Mouse (Mus musculus) thymus, postnatal 25 days (tissue): ENCODE data around the gene Commd7.
"Not testable (repeated sequence)": the region's sequence is repeated elsewhere in the genome, so short reads cannot be mapped to it uniquely, and the experiment has no call there.

Experiments used
- DNase-seq: peaks from one replicate; pipeline ENCODE4 v3.0.0; 2022

Gene Commd7

GRCm38 (mm10) chr2:153631976-153632870 lies at the start of gene Commd7:
TSS of gene Commd7 (minus strand) at chr2:153632781.
- peak; percentile 87 for DNase-seq

- no peak for DNase-seq
Measured at GRCm38 (mm10) chr2:153679959-153680358, 47.4 kb upstream of the Commd7 start.

GRCm38 (mm10) chr2:153677550-153677949 lies 45.0 kb upstream of the Commd7 start:
- no peak for DNase-seq

DNA sequence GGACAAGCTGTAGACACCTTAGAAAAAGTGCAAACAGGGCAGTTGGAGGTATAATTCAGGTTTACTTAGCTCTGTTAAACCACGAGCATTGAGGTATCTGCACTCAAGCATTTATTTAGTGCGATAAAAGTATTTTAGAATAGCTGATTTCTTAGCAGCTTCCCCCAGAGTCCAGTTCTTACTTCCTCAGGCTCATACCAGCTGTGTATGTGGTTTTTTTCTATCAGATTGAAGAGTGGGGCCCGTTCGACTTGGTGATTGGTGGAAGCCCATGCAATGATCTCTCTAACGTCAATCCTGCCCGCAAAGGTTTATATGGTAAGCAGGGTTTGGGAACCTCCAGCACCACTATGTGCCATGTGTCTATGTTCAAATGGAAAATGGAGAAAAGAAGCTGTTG lies 44.4 kb upstream of the Commd7 start:
- DNase-seq: no peak

GRCm38 (mm10) chr2:153675364-153675763 lies 42.8 kb upstream of the Commd7 start:
- not testable (repeated sequence) for DNase-seq

DNA sequence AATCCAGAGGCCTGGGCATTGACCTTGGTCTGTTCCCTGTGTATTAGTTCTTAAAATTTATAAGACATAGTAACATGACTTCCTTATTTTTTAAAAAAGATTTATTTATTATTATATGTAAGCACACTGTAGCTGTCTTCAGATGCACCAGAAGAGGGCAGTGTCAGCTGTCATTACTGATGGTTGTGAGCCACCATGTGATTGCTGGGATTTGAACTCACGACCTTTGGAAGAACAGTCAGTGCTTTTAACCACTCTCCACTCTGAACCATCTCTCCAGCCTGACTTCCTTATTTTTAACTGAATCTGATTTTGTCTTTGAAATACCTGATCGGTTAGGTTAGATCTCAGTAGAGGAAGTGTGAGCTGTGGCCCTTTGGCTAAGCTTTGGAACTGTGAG lies 40.0 kb upstream of the Commd7 start:
- no peak for DNase-seq

GRCm38 (mm10) chr2:153670111-153670510 lies 37.5 kb upstream of the Commd7 start:
- DNase-seq: no peak

DNA sequence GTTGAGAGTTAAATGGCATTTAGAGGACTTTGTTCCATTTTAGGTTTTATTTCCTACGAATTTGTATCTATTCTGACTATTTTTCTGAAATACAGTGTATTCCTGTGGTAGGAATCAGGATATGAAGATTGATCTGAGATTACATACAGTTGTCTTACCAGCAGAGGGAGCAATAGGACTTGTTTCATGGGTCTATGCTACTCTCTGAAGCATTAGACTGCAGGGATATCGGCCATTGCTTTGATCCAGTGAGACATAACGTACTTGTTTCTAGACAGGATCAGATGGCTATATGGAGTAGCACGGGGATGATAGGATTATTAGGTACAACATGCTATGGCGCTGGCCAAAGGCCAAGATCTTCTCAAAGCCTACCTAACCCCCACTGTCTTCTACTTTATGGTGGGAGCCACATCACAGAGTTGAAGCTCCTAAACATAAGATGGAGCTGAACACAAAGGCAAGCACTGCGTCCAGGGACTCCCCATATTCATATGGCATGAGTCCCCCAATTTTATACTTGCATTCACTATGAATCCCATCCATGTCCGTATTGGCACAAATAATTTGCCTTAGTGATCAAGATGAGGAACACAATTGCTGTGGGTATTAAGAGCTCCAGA lies 36.3 kb upstream of the Commd7 start:
- no peak for DNase-seq

DNA sequence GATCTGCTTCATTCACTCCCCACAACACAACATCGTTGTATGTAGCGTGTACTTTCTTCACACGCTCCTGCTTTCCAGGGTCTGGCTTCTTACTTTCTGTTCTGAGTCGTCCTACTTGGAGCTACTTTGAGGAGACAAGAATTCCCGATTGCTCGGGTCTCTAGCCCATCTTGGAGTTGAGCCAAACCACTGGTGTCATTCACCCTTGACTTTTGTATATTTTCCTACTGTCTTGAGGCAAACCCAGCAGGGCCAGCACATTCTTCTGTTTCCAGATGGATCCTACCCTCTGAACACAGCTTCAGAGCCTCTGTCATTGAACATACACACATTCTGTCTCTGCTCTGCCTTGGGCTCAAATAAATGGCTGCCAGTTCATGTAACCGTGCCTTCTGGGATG lies 32.8 kb upstream of the Commd7 start:
- DNase-seq: no peak

- no peak for DNase-seq
Measured at GRCm38 (mm10) chr2:153660616-153661015, 28.0 kb upstream of the Commd7 start.

- not testable (repeated sequence) for DNase-seq
Measured at GRCm38 (mm10) chr2:153657659-153658058, 25.1 kb upstream of the Commd7 start.

DNA sequence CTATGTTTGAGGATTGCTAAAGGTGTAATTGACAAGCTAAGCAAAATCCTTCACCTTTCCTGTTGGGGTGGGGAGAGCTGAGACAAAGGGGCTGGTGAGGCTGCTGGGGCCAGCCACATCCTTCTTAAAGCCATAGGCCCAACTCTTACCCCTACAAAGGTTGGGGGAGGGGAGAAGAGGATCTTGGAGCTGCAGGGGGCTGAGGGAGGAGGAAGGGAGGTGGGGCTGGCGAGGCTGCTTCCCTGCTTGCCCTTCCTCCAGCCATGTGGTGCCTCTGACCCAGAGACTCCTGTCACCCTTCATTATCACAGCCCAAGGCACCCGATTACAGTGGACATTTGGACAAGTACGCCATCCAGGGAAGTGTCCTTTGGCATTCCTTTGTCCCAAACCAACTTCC lies 19.1 kb upstream of the Commd7 start:
- no peak for DNase-seq

DNA sequence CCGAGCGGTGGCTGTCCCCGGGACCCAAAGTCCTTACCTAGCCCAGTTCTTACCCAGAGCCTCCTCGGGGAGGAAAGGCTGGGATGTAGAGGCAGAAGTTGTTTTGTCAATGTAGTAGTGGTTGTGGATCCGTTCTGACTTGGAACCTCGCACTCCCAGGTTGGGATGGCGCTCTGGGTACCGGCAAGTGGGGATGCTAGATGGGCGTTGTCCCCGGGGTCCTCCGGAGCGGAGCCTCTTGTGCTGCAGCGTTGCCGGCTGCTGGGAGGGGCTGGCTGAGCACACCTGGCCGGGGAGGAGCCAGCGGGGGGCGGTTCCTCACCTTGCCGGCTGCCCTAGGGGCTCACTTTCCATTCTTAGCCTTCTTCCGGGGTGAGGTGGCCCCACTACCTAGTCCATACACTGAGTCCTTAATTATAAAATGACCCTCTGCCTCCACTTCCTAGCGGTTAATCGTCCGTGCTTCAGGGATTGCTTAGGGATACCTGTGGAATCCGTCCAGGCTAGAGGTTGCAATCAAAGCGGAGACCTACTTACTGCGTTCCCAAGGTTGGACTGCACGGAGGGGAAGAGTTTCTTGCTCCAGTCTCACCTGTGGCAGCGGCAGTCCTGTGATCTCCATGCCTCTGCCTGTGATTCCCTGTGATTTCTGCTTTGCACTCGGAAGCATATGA lies 17.6 kb upstream of the Commd7 start:
- peak; percentile 45 for DNase-seq

DNA sequence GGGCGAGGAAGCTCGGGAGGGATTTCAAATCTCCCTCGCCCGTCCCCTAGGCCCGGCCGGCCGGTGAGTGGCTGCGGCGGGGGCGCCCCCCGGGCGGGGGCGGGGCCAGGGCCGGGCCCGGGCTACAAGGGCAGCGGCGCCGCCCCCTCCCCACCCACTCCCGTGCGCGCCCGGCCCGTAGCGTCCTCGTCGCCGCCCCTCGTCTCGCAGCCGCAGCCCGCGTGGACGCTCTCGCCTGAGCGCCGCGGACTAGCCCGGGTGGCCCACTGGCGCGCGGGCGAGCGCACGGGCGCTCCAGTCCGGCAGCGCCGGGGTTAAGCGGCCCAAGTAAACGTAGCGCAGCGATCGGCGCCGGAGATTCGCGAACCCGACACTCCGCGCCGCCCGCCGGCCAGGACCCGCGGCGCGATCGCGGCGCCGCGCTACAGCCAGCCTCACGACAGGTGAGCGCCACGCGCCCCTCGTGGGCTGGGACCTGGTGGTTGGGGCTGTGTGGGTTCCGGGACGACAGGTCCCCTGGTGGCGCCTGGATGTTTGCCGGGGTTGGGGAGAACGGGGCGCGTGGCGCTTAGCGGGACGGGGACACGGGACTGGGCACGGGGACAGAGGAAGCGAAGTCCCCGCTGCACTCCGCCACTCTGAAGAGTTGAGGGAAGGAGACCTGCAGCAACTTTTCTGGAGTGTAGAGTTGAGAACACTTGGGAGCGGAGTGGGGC lies 16.9 kb upstream of the Commd7 start, which contains the start of gene Dnmt3b:
TSS of gene Dnmt3b (plus strand) at position 153 of the 716 bp plus-strand sequence.
- DNase-seq: peak; percentile 48

DNA sequence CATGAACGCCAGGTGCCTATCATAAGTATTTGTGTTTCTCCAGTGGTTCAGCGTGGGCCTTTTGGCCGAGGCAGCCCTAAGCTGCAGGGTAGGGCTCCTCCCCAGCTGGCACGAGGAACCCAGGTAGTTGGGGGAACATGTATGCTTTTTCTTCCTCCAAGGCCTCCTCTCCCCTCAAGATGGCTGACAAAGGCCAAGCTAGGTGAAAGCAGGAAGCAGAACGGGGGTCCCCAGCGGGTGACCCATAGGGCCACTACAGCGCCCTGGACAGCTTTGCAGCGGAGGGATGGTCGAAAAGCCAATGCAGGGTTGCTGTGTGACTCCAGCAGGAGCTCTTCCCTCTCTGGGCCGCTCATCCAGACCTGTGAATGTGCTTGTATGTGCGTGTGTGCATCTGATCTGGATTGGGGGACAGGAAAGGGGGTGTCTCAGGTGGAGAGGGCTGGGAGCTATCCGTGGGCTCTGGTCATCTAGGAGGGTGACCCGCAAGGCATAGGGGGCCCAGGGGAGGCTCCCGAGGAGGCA lies 16.3 kb upstream of the Commd7 start:
- DNase-seq: peak; percentile 9

- no peak for DNase-seq
Measured at GRCm38 (mm10) chr2:153642999-153643398, 10.4 kb upstream of the Commd7 start.

DNA sequence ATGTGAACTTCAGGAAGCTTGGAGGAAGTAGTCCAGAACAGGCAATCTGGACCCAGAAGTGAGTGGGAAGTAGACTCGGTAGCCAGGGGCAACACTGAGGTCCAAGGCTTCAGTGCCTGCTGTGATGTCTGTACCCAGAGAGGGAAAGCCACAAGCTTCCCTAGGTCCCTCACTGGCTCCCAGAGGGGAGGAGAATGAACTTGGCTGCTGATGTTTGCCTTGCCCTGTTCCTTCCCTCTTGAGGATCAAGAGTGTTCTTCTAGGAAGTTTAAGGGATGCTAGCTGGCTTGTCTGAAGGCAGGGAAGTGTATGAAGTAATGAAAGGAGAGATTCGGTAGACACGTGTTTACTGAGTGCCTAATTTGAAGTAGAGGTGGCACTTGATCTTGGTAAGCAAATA lies 9.9 kb upstream of the Commd7 start:
- DNase-seq: no peak

- peak; percentile 14 for DNase-seq
Measured at GRCm38 (mm10) chr2:153638977-153639680, 6.5 kb upstream of the Commd7 start.

DNA sequence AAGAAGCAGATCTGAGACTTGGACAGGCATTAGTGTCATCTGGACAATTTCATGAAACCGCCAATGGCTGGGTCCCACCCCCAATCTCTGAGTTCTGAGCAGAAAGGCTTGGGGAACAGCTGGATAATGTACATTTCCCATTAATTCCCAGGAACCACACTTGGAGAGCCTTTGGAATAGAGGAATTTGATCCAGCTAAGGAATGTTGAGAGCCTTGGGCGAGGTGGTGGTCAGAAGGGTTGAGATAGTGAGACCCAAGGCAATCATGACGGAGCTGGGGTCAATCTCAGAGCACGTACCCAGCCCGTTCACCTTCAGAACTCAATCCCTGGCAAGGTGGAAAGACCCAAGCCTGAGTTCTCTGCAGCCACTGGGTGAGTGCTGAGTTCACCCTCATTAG lies 678 bp upstream of the Commd7 start:
- DNase-seq: no peak

DNA sequence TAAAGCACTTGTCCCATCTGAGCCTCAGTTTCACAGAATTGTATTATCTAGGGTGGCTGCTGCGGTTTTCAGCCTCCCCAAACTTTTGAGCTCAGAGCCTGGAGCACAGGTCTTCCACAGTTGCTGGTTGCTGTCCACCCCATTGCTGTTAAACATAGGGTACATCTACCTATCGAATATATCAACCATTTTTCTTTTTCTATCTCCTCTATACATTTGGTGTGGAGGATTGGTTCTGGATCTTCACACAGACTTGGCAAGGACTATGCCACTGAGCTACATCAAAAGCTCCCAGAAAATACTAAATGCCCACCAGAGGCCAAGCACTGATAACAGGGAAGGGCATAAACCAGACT lies 268 bp upstream of the Commd7 start:
- DNase-seq: no peak

DNA sequence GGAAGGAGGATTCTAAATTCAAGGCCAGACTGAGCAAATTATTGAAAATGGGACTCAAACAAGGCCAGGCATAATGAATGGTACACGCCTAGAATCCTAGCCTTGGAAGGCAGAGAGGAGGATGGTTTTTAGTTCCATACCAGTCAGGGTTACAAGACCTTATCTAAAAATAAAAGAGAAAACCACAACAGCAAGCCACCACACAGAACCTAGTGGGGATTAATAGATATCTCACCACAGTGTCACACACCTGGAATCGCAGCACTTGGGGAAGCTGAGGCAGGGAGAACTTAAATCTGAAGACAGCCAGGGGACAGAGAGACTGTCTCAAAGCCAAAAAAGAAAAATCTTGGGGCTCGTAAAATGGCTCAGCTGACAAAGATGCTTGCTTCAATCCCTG lies 1.6 kb downstream of the Commd7 start:
- DNase-seq: no peak

- no peak for DNase-seq
Measured at GRCm38 (mm10) chr2:153622449-153622848, 10.1 kb downstream of the Commd7 start.
